Mouse (Mus musculus): Measurements from ENCODE around the gene Adamts16.

Adamts16 gene

GRCm38 (mm10) chr13:70767462-70767861, 74.1 kb downstream of the Adamts16 start:
- peak in 1 of 2 experiments; percentile 52 for DNase-seq (ENCODE audit: inconsistent age in 2 of 2, low spot score in 1 of 2)

DNA sequence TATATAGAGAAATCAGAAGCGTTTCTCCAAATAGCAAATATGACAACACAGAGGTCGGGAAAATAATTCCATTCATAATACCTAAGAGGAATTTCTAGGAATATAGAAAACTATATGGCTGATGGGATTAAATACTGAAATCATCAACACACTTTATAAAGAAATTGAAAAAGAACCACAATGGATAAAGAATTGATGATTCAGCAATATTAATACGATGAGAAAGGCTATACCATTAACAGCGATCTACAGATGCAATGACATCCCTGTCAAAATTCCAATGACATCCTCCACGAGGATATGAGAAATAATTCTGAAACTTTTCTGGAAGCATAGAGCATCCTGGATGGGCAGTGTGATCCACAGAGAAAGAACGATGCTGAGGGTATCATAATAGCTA, 76.9 kb downstream of the Adamts16 start:
- DNase-seq (ENCODE audit: inconsistent age in 2 of 2, low spot score in 1 of 2): no peak

GRCm38 (mm10) chr13:70762586-70762985, 79.0 kb downstream of the Adamts16 start:
- no peak for DNase-seq (ENCODE audit: inconsistent age in 2 of 2, low spot score in 1 of 2)

DNA sequence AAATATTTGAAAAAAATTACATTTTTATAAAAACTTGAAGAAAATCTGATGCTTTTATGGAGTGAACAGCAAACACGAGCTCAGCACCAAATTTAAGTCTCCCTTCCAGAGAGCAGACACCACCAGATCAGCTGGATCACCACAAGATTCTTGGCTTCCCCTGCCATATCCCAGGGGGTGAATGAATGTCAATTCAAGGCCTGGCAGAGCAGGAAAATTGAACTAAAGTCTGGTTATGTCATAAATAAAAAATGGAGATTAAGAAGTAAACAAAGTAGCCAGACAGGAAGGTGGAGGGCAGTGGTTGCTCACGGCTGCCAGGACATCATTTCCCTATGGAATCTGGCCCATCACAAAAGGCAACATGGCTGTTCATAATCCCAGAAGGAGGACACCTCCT, 80.3 kb downstream of the Adamts16 start:
- DNase-seq (ENCODE audit: inconsistent age in 2 of 2, low spot score in 1 of 2): no peak

GRCm38 (mm10) chr13:70760186-70760585, 81.4 kb downstream of the Adamts16 start:
- no peak for DNase-seq (ENCODE audit: inconsistent age in 2 of 2, low spot score in 1 of 2)

DNA sequence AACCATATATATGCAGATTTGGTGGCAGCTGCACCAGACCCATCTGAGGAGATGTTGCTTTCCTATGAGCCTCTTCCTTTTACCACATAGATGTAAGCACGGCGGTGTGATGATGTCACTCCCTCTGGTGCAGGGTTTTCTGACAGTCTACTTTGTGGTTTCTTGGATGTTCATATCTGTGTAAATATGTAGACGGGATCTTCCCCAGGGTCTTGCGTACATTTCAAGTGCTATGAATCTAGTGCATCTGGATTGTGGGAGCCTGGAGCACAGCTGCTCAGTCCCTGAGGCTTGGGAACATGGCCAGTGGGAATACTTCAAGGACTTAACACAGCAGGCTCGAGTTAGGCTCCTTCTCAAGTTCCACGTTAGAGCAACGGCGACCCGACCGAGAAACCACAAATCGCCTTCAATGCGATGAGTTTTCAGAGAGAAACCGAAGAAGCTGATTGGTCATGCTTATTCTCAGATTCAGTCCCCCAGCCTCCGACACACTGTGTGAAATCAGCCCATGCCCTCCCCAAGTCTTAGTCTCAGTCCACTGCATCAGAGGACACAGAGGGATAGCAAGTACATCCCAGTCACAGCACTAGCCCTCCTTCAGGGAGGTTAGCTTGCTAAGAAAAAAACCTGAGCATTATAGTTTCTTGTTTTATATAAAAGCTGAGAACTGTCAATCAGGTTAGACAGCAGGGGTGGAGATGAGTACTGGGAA, 95.2 kb downstream of the Adamts16 start:
- no peak for DNase-seq (ENCODE audit: inconsistent age in 2 of 2, low spot score in 1 of 2)

- no peak for DNase-seq (ENCODE audit: inconsistent age in 2 of 2, low spot score in 1 of 2)
Observed at GRCm38 (mm10) chr13:70744416-70745038, 97.1 kb downstream of the Adamts16 start.

GRCm38 (mm10) chr13:70742693-70743092, 98.9 kb downstream of the Adamts16 start:
- no peak for DNase-seq (ENCODE audit: inconsistent age in 2 of 2, low spot score in 1 of 2)

- DNase-seq (ENCODE audit: inconsistent age in 2 of 2, low spot score in 1 of 2): no peak
Observed at GRCm38 (mm10) chr13:70740281-70741240, 101.0 kb downstream of the Adamts16 start.

DNA sequence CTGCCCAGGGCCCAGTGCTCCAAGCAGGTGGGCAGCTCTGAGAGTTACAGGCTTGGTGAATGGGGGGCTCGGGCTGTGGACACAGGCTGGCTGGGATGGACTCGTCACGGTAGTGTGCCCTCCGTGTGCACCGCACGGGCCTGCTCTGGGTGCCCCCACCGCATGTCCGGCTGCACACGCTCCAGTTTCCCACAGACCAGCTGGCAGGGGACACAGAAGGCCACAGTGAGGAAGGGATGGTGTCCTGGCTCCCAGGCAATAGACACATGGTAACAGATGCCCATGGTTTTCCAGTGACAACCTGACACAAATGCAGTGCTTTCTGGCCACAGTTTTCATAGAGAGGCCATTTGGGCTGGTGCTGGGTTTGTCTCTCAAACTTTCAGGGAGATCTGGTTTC, 102.8 kb downstream of the Adamts16 start:
- DNase-seq (ENCODE audit: inconsistent age in 2 of 2, low spot score in 1 of 2): no peak

DNA sequence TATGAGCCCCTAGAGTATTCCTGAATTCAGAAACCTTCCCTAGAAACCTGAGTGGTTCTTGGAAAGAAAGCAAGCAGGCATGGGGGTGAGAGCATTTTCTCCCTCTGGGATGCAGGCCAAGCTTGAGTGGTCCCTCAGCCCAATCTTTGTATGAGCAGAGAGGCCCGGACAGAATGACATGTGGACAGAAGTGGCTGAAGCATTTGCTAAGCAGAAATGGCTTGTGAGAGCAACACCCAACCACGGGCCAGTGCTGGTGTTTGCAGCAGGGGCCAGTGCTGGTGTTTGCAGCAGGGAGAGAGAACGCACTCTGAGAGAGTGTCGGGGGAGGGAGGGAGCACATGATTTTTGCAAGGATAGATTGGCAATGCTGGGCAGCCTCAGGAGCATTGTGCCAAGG, 105.2 kb downstream of the Adamts16 start:
- DNase-seq (ENCODE audit: inconsistent age in 2 of 2, low spot score in 1 of 2): no peak

GRCm38 (mm10) chr13:70734640-70735039, 107.0 kb downstream of the Adamts16 start:
- no peak for DNase-seq (ENCODE audit: inconsistent age in 2 of 2, low spot score in 1 of 2)

DNA sequence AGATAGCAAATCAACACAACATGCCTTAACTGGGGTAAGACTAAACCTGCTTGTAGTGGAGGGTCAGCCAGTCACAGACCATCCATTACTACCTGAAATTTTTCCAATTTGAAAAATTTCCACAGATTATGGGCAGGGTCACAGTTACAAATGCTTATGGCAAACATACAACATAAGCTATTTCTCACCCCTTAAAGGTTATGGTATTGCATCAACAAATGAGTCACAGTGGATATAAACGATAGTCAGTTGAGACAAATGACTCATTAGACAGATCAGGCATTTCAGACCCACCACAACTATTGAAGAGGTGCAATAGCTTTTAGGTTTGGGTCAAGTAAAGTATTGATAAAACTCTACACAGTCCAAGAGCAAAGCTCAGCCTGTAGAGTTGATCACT, 107.7 kb downstream of the Adamts16 start:
- no peak for DNase-seq (ENCODE audit: inconsistent age in 2 of 2, low spot score in 1 of 2)

DNA sequence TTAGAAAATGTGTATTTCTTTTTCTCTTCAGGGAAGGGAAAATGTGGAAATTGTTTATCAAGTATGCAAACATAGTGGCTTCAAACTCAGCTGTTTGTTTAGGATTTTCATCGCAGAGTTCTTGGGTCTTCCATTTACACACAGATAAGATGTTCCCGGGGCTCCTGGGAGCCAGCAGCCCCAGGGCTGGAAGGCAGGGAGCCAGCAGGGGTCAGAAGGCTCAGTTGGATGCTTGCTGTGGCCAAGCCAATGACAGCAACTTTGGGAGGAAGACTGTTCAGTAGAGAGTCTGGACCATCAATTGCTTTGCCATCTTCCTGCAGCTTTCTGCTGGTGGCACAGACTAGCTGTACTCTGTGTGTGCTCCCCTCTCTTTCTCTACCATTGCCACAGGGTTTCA, 108.4 kb downstream of the Adamts16 start:
- DNase-seq (ENCODE audit: inconsistent age in 2 of 2, low spot score in 1 of 2): no peak

DNA sequence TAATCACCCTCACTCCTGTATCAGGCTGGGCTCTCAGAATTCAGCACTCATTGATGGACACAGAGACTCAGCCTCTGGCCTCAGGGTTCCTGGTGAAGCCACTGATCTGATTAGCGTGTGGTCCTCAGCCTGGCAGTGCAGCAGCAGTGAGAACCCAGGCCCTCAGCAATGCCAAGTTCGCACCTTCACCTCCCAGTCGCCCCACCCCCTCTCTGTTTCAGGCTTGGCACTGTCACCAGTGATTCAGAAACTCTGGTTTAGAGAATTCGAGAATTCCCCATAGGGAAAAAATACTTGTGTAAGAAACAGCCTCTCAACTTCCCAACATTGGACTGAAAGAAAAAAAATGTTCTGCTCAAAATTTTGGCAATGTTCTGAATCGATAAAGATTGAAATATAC, 108.8 kb downstream of the Adamts16 start:
- no peak for DNase-seq (ENCODE audit: inconsistent age in 2 of 2, low spot score in 1 of 2)

DNA sequence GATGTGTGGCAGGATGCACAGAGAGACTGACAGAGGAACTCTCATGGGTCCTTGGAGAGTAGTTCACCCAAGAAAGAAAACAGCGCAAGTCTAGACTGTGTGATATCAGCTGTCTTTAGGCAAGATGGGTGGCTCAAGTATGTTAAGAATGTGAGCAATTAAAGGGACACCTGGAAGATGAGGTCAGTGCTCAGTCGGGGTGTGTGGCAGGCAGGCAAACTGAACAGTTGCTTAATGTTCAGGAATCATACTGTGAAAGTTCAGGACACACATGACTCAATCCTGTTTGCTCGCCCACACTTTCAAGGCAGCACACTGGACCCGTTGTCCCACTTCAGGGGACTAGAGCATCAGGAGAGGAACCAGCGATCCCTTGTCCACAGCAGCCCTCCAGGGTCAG, 110.3 kb downstream of the Adamts16 start:
- DNase-seq (ENCODE audit: inconsistent age in 2 of 2, low spot score in 1 of 2): no peak

GRCm38 (mm10) chr13:70729996-70730395, 111.6 kb downstream of the Adamts16 start:
- DNase-seq (ENCODE audit: inconsistent age in 2 of 2, low spot score in 1 of 2): no peak

GRCm38 (mm10) chr13:70726249-70726648, 115.4 kb downstream of the Adamts16 start:
- no peak for DNase-seq (ENCODE audit: inconsistent age in 2 of 2, low spot score in 1 of 2)

- DNase-seq (ENCODE audit: inconsistent age in 2 of 2, low spot score in 1 of 2): no peak
Observed at GRCm38 (mm10) chr13:70724635-70725034, 117.0 kb downstream of the Adamts16 start.

- DNase-seq (ENCODE audit: inconsistent age in 2 of 2, low spot score in 1 of 2): no peak
Observed at GRCm38 (mm10) chr13:70724108-70724622, 117.4 kb downstream of the Adamts16 start.

- DNase-seq (ENCODE audit: inconsistent age in 2 of 2, low spot score in 1 of 2): no peak
Observed at GRCm38 (mm10) chr13:70719994-70720393, 121.6 kb downstream of the Adamts16 start.

All from adrenal gland, adult (tissue).